Mouse (Mus musculus) G1E (cell line): ENCODE measurements around the gene Fndc11.

Source experiments
- CTCF ChIP-seq: IDR thresholded peaks from 2 replicates; pipeline ENCODE4 v1.5.1; 2012; ENCODE audit warnings: low read depth, low read length, inconsistent platforms, mixed read lengths
- GATA1 ChIP-seq: IDR thresholded peaks from 2 replicates; pipeline ENCODE4 v1.6.1; 2012; ENCODE audit warnings: borderline replicate concordance, low read length, inconsistent platforms, mixed read lengths
- GATA2 ChIP-seq: IDR thresholded peaks from 2 replicates; pipeline ENCODE4 v1.6.1; 2012; ENCODE audit warnings: low read depth, low read length, inconsistent platforms, borderline replicate concordance
- POLR2AphosphoS5 ChIP-seq: IDR thresholded peaks from 2 replicates; pipeline ENCODE4 v1.6.1; 2012; ENCODE audit warnings: low read depth, low read length, inconsistent platforms; ENCODE audit not compliant: insufficient replicate concordance
- TAL1 ChIP-seq: conservative IDR thresholded peaks from 2 replicates; pipeline ENCODE4 v1.6.1; 2012; ENCODE audit warnings: low read depth, low read length, inconsistent platforms, mixed read lengths

DNA sequence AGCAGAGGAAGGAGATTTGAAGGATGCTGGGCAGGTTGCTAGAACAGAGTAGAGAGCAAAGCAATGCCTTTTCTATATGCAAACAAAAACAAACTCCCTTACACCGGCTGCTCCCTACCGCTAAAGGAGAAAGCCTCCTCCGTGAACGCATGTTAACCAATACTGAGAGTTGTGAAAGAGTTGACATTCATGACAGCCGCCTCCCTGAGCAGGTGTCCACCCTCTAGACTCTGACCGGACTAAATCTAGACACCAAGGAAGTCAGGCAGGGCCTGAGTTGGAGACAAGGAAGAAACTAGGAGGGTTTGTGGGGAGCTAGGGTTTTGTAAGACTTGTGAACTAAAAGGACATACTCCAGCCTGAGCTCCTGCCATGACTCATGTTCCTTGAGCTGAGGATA, 16.9 kb upstream of the Fndc11 start:
- TF ChIP-seq POLR2AphosphoS5 (no peak), CTCF (no peak), TAL1 (no peak), GATA1 (no peak), GATA2 (no peak)
